21 mouse cellular contexts compared by ENCODE assay signal in the genomic region with DNA sequence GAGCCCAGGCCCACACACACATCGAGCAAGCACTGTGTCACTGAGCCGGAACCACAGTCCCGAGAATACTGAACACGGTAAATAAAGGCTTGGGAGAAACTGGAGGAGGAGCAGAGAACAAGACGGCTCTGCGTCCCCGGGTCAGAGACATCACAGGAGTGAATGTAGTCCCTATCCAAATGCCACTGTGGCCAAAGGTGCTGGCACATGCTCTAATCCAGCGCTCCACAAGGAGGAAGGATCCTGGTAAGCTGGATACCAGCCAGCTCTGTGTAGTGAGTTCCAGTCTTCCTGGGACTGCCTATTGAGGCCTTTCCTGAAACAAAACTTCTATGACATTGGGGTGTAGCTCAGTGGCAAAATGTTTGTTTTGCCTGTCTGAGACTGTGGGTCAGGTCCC. TPM values are rescaled to one million over a fixed set of nuclear protein-coding genes. Genes with fewer than 3 reads are reported as not detected.
A peak's percentile ranks its signal among the peaks of the same experiment; 100 is the strongest.
DNase-seq lines count a peak whose midpoint lies in the region; TF ChIP-seq lines count a peak whose summit lies in the region.
"Had no signal": no experiment of that assay in that cellular context is flagged by ENCODE, and none has a peak within 500 bp of the region (broad histone marks: within the 10 kb centered on the region; RNA-seq: fewer than 3 reads in every experiment).

No protein-coding gene starts in this region.

- H3K27me3 ChIP-seq in liver, adult 2 months (ENCODE audit: control insufficient read depth, insufficient read depth, low read length): no peaks in the 10 kb centered on the region
- H3K27me3 ChIP-seq: CH12.LX; embryonic facial prominence, embryonic 13.5 days; forebrain, embryonic 13.5 days; heart, embryonic 15.5 days; hindbrain, embryonic 13.5 days; Patski had no signal

- DNase-seq in adrenal gland, postnatal 36 days: peak; percentile 20 to 44
- DNase-seq in adrenal gland, adult 8-10 months: no peak
- DNase-seq in kidney, postnatal 10 days: peak; percentile 33
- no peak for DNase-seq in kidney, adult 11 months
- DNase-seq in liver, adult 2 months (ENCODE audit: extremely low read depth, low read depth, low spot score): peak; percentile 43
- no peak for DNase-seq in liver
- DNase-seq in cerebellum, adult 11 months: no peak
- DNase-seq: cerebellum, adult 18-20 months; cerebellum, adult 9-11 months; cerebellum, postnatal 36 days; forebrain, postnatal 0 days; gastrocnemius, postnatal 14 days; heart, adult 2 months; heart, postnatal 14 days had no signal

- H3K27ac ChIP-seq in liver, adult 2 months (replicated peaks; ENCODE audit: insufficient read depth, low read depth, low read length): no peak overlapping the region
- H3K27ac ChIP-seq: embryonic facial prominence, embryonic 13.5 days; forebrain, embryonic 13.5 days; heart, adult 2 months; heart, embryonic 15.5 days; hindbrain, embryonic 13.5 days; hindbrain, postnatal 0 days had no signal

- H3K36me3 ChIP-seq in liver, adult 2 months (ENCODE audit: control insufficient read depth, insufficient read depth, low read length): peaks cover 15% of the 10 kb centered on the region

- no peak for TF ChIP-seq POLR2A in liver, adult 2 months (IDR thresholded peaks at IDR 0.05; ENCODE audit: extremely low read depth, insufficient read depth, low read length)

- H3K9ac ChIP-seq in liver, adult 2 months (ENCODE audit: low read depth, low read length): no peak overlapping the region
- H3K9ac ChIP-seq: embryonic facial prominence, embryonic 13.5 days; forebrain, embryonic 13.5 days; forebrain, postnatal 0 days; heart, embryonic 15.5 days had no signal

- H3K4me3 ChIP-seq in liver, adult 2 months (ENCODE audit: insufficient read depth, low read depth, low read length): no peak overlapping the region
- H3K4me3 ChIP-seq: embryonic facial prominence, embryonic 13.5 days; forebrain, embryonic 13.5 days; heart, adult 2 months; heart, embryonic 15.5 days; hindbrain, embryonic 13.5 days had no signal

- no peaks in the 10 kb centered on the region for H3K79me2 ChIP-seq in liver, adult 2 months (ENCODE audit: control insufficient read depth, insufficient read depth, low read length)

- peaks cover 2% of the 10 kb centered on the region for H3K4me1 ChIP-seq in liver, adult 2 months (ENCODE audit: control insufficient read depth, insufficient read depth, low read length)
- H3K4me1 ChIP-seq: embryonic facial prominence, embryonic 13.5 days; forebrain, embryonic 13.5 days; heart, embryonic 15.5 days; hindbrain, embryonic 13.5 days had no signal

- WGBS in liver, adult 2 months: 64% methylated on average over 8 of the region's 8 CpGs

- TF ChIP-seq CTCF in liver, adult 2 months (IDR thresholded peaks at IDR 0.05; ENCODE audit: low read depth, low read length): no peak

RNA-seq across cellular contexts. Expression of a gene that starts 18.7 kb away (rescaled TPM):
- total RNA-seq in adrenal gland, postnatal 36 days (2021): 10 to 100 TPM; 33.0 to 44.2 TPM
- total RNA-seq in adrenal gland, adult 8-10 months (2022): 10 to 100 TPM; 21.9 to 43.0 (median 31.0) TPM
- 78.7 and 101 TPM in 2 replicates for total RNA-seq in liver, adult 2 months (2014; rRNA removed)
- polyA plus RNA-seq in liver, adult 2 months (2012; rRNA removed): 122 and 132 TPM in 2 replicates

RNA-seq across cellular contexts. Expression of a gene that starts 19.1 kb away (rescaled TPM):
- total RNA-seq in adrenal gland, postnatal 36 days (2021): 10 to 100 TPM; 49.3 to 56.3 TPM
- total RNA-seq in adrenal gland, adult 8-10 months (2022): 10 to 100 TPM; 58.6 to 71.5 (median 64.5) TPM
- 25.8 and 26.6 TPM in 2 replicates for total RNA-seq in liver, adult 2 months (2014; rRNA removed)
- 36.3 and 42.6 TPM in 2 replicates for polyA plus RNA-seq in liver, adult 2 months (2012; rRNA removed)

RNA-seq across cellular contexts. Expression of a gene that starts 25.6 kb away (rescaled TPM):
- total RNA-seq in adrenal gland, postnatal 36 days (2021): 10 to 100 TPM; 22.4 to 26.0 TPM
- total RNA-seq in adrenal gland, adult 8-10 months (2022): 10 to 100 TPM; 22.9 to 28.7 (median 28.4) TPM
- 12.9 and 13.1 TPM in 2 replicates for total RNA-seq in liver, adult 2 months (2014; rRNA removed)
- 14.0 and 14.9 TPM in 2 replicates for polyA plus RNA-seq in liver, adult 2 months (2012; rRNA removed)

RNA-seq across cellular contexts. Expression of a gene that starts 28.2 kb away (rescaled TPM):
- 10 to 100 TPM; 32.0 to 40.7 TPM for total RNA-seq in adrenal gland, postnatal 36 days (2021)
- 10 to 100 TPM; 45.6 to 74.7 (median 58.5) TPM for total RNA-seq in adrenal gland, adult 8-10 months (2022)
- total RNA-seq in liver, adult 2 months (2014; rRNA removed): 7.1 and 9.5 TPM in 2 replicates
- polyA plus RNA-seq in liver, adult 2 months (2012; rRNA removed): 25.4 and 27.1 TPM in 2 replicates

RNA-seq across cellular contexts. Expression of a gene that starts 53.0 kb away (rescaled TPM):
- 10 to 100 TPM; 20.7 to 28.2 TPM for total RNA-seq in adrenal gland, postnatal 36 days (2021)
- 10 to 100 TPM; 21.3 to 27.4 (median 22.8) TPM for total RNA-seq in adrenal gland, adult 8-10 months (2022)
- total RNA-seq in liver, adult 2 months (2014; rRNA removed): 169 and 184 TPM in 2 replicates
- polyA plus RNA-seq in liver, adult 2 months (2012; rRNA removed): 267 and 378 TPM in 2 replicates

Comparison
In these comparisons a context has a peak if more than half of its experiments do, and no peak if none do; other contexts are left out.
1. DNase-seq: peak in adrenal gland, postnatal 36 days (2 of 2), kidney, postnatal 10 days (single experiment) and liver, adult 2 months (single experiment); none in adrenal gland, adult 8-10 months (single experiment), kidney, adult 11 months (single experiment), liver (single experiment) and cerebellum, adult 11 months (single experiment).